Mouse (Mus musculus): ENCODE measurements at regions not wholly inside any gene's neighbourhood (a gene's known extent, or its start where the extent isn't known, plus 50 kb on each side); places are given as distances from the start of the nearest gene placed in this dataset.
"Not testable (repeated sequence)": the region's sequence is repeated elsewhere in the genome, so short reads cannot be mapped to it uniquely, and the experiment has no call there.

- H3K4me3 ChIP-seq (replicated peaks): no peak overlapping the region
- ATAC-seq: no peak
- H3K27ac ChIP-seq: no peak overlapping the region
- no peak overlapping the region for H3K4me2 ChIP-seq (replicated peaks)
- 86% methylated on average over 5 of the region's 7 CpGs for WGBS
- no peak overlapping the region for H3K9ac ChIP-seq (replicated peaks)
- no peaks in the 10 kb centered on the region for H3K36me3 ChIP-seq
- H3K4me1 ChIP-seq (replicated peaks): peaks cover 22% of the 10 kb centered on the region
- no peaks in the 10 kb centered on the region for H3K27me3 ChIP-seq
- H3K9me3 ChIP-seq: no peaks in the 10 kb centered on the region
Measured at GRCm38 (mm10) chr14:54147546-54147945, 106.4 kb downstream of the Dad1 start.

GRCm38 (mm10) chr14:54145743-54146741 lies 107.9 kb downstream of the Dad1 start:
- ATAC-seq: peak; percentile 63
- Histone ChIP-seq H3K4me3 (replicated peaks) (no peak overlapping the region), H3K4me1 (replicated peaks) (peaks cover 18% of the 10 kb centered on the region), H3K4me2 (replicated peaks) (no peak overlapping the region), H3K27ac (peak overlapping the region; percentile 65), H3K9me3 (no peaks in the 10 kb centered on the region), H3K9ac (replicated peaks) (no peak overlapping the region), H3K27me3 (no peaks in the 10 kb centered on the region), H3K36me3 (no peaks in the 10 kb centered on the region)
- 14% methylated on average over 11 of the region's 11 CpGs for WGBS

GRCm38 (mm10) chr14:54143828-54144227 lies 110.1 kb downstream of the Dad1 start:
- Histone ChIP-seq H3K9me3 (no peaks in the 10 kb centered on the region), H3K36me3 (no peaks in the 10 kb centered on the region), H3K4me2 (replicated peaks) (no peak overlapping the region), H3K27me3 (no peaks in the 10 kb centered on the region), H3K4me3 (replicated peaks) (no peak overlapping the region), H3K27ac (no peak overlapping the region), H3K9ac (replicated peaks) (no peak overlapping the region), H3K4me1 (replicated peaks) (peaks cover 18% of the 10 kb centered on the region)
- 63% methylated on average over 1 of the region's 1 CpGs for WGBS
- peak; percentile 76 for ATAC-seq

- no peaks in the 10 kb centered on the region for H3K36me3 ChIP-seq
- H3K27me3 ChIP-seq: no peaks in the 10 kb centered on the region
- no peak for ATAC-seq
- H3K9ac ChIP-seq (replicated peaks): no peak overlapping the region
- no peak overlapping the region for H3K4me2 ChIP-seq (replicated peaks)
- H3K4me1 ChIP-seq (replicated peaks): no peaks in the 10 kb centered on the region
- H3K9me3 ChIP-seq: no peaks in the 10 kb centered on the region
- no peak overlapping the region for H3K4me3 ChIP-seq (replicated peaks)
- WGBS: 87% methylated on average over 3 of the region's 3 CpGs
- no peak overlapping the region for H3K27ac ChIP-seq
Measured at GRCm38 (mm10) chr14:54138288-54138687, 115.6 kb downstream of the Dad1 start.

GRCm38 (mm10) chr14:54136538-54136937 lies 117.4 kb downstream of the Dad1 start:
- no peak overlapping the region for H3K4me3 ChIP-seq (replicated peaks)
- 88% methylated on average over 3 of the region's 3 CpGs for WGBS
- H3K9me3 ChIP-seq: no peaks in the 10 kb centered on the region
- H3K4me2 ChIP-seq (replicated peaks): no peak overlapping the region
- H3K9ac ChIP-seq (replicated peaks): no peak overlapping the region
- H3K27ac ChIP-seq: no peak overlapping the region
- no peaks in the 10 kb centered on the region for H3K4me1 ChIP-seq (replicated peaks)
- ATAC-seq: no peak
- no peaks in the 10 kb centered on the region for H3K36me3 ChIP-seq
- no peaks in the 10 kb centered on the region for H3K27me3 ChIP-seq

- Histone ChIP-seq H3K4me1 (replicated peaks) (peaks cover 8% of the 10 kb centered on the region), H3K27ac (no peak overlapping the region), H3K27me3 (no peaks in the 10 kb centered on the region), H3K9ac (replicated peaks) (no peak overlapping the region), H3K9me3 (no peaks in the 10 kb centered on the region), H3K36me3 (no peaks in the 10 kb centered on the region), H3K4me3 (replicated peaks) (no peak overlapping the region), H3K4me2 (replicated peaks) (no peak overlapping the region)
- WGBS: 85% methylated on average over 4 of the region's 4 CpGs
- ATAC-seq: no peak
Measured at GRCm38 (mm10) chr14:54128334-54128733, 125.6 kb downstream of the Dad1 start.

- ATAC-seq: no peak
- Histone ChIP-seq H3K27ac (no peak overlapping the region), H3K9ac (replicated peaks) (no peak overlapping the region), H3K27me3 (no peaks in the 10 kb centered on the region), H3K4me2 (replicated peaks) (no peak overlapping the region), H3K36me3 (no peaks in the 10 kb centered on the region), H3K4me3 (replicated peaks) (no peak overlapping the region), H3K4me1 (replicated peaks) (peaks cover 8% of the 10 kb centered on the region), H3K9me3 (no peaks in the 10 kb centered on the region)
Measured at GRCm38 (mm10) chr14:54125510-54125909, 128.4 kb downstream of the Dad1 start.

GRCm38 (mm10) chr14:54121973-54122372 lies 131.9 kb downstream of the Dad1 start:
- Histone ChIP-seq H3K4me3 (replicated peaks) (no peak overlapping the region), H3K27ac (no peak overlapping the region), H3K36me3 (no peaks in the 10 kb centered on the region), H3K4me1 (replicated peaks) (peaks cover 8% of the 10 kb centered on the region), H3K9ac (replicated peaks) (no peak overlapping the region), H3K27me3 (no peaks in the 10 kb centered on the region), H3K4me2 (replicated peaks) (no peak overlapping the region), H3K9me3 (no peaks in the 10 kb centered on the region; the same call in 1 of the 2 replicates)
- 78% methylated on average over 7 of the region's 7 CpGs for WGBS
- ATAC-seq: no peak

GRCm38 (mm10) chr14:54121340-54121739 lies 132.6 kb downstream of the Dad1 start:
- WGBS: 86% methylated on average over 4 of the region's 4 CpGs
- no peak overlapping the region for H3K9ac ChIP-seq (replicated peaks)
- no peaks in the 10 kb centered on the region for H3K36me3 ChIP-seq
- H3K27me3 ChIP-seq: no peaks in the 10 kb centered on the region
- no peak overlapping the region for H3K4me3 ChIP-seq (replicated peaks)
- no peaks in the 10 kb centered on the region; the same call in 1 of the 2 replicates for H3K9me3 ChIP-seq
- peaks cover 8% of the 10 kb centered on the region for H3K4me1 ChIP-seq (replicated peaks)
- no peak for ATAC-seq
- H3K27ac ChIP-seq: no peak overlapping the region
- no peak overlapping the region for H3K4me2 ChIP-seq (replicated peaks)

GRCm38 (mm10) chr14:54120194-54120593 lies 133.7 kb downstream of the Dad1 start:
- H3K4me2 ChIP-seq (replicated peaks): no peak overlapping the region
- H3K4me1 ChIP-seq (replicated peaks): peaks cover 3% of the 10 kb centered on the region; the same call in 1 of the 2 replicates
- no peak overlapping the region for H3K27ac ChIP-seq
- 94% methylated on average over 5 of the region's 5 CpGs for WGBS
- ATAC-seq: no peak
- no peaks in the 10 kb centered on the region for H3K36me3 ChIP-seq
- H3K9me3 ChIP-seq: no peaks in the 10 kb centered on the region; the same call in 1 of the 2 replicates
- H3K9ac ChIP-seq (replicated peaks): no peak overlapping the region
- H3K27me3 ChIP-seq: no peaks in the 10 kb centered on the region
- no peak overlapping the region for H3K4me3 ChIP-seq (replicated peaks)

- not testable (repeated sequence) for H3K4me1 ChIP-seq (replicated peaks); H3K36me3 ChIP-seq; H3K27ac ChIP-seq; H3K4me2 ChIP-seq (replicated peaks); H3K9me3 ChIP-seq; H3K9ac ChIP-seq (replicated peaks); H3K27me3 ChIP-seq; ATAC-seq; H3K4me3 ChIP-seq (replicated peaks)
- 93% methylated on average over 8 of the region's 8 CpGs for WGBS
Measured at GRCm38 (mm10) chr14:54117607-54118006, 136.3 kb downstream of the Dad1 start.

- no peak overlapping the region for H3K9ac ChIP-seq (replicated peaks)
- H3K27ac ChIP-seq: no peak overlapping the region
- no peak for ATAC-seq
- H3K27me3 ChIP-seq: no peaks in the 10 kb centered on the region
- H3K9me3 ChIP-seq: no peaks in the 10 kb centered on the region; the same call in 1 of the 2 replicates
- 75% methylated on average over 2 of the region's 2 CpGs for WGBS
- H3K4me3 ChIP-seq (replicated peaks): no peak overlapping the region
- H3K4me2 ChIP-seq (replicated peaks): no peak overlapping the region
- H3K4me1 ChIP-seq (replicated peaks): peaks cover 14% of the 10 kb centered on the region
- H3K36me3 ChIP-seq: no peaks in the 10 kb centered on the region
Measured at GRCm38 (mm10) chr14:54113216-54113615, 140.7 kb downstream of the Dad1 start.

Data from midbrain, embryonic 13.5 days (tissue).